In genomic region chr15:78403301-78403741, GRCm38 (mm10) we compare ENCODE assay signal across 9 mouse cellular contexts. TPM values are rescaled to one million over a fixed set of nuclear protein-coding genes. Genes with fewer than 3 reads are reported as not detected.
DNase-seq lines count a peak whose midpoint lies in the region; ATAC-seq and TF ChIP-seq lines count a peak whose summit lies in the region.
"Had no signal": no experiment of that assay in that cellular context is flagged by ENCODE, and none has a peak within 500 bp of the region (broad histone marks: within the 10 kb centered on the region; RNA-seq: fewer than 3 reads in every experiment).

No protein-coding gene starts in this region.

- WGBS in intestine, postnatal 0 days = 21% methylated on average over 3 of the region's 3 CpGs
- 38% methylated on average over 3 of the region's 3 CpGs for WGBS in lung, embryonic 15.5 days

- H3K27me3 ChIP-seq in intestine, postnatal 0 days (replicated peaks; ENCODE audit: control insufficient read depth, insufficient read depth, low read length) = 0 out of 2 replicates have a peak, but pooled peaks cover under 1% of the 10 kb centered on the region
- no peaks in the 10 kb centered on the region for H3K27me3 ChIP-seq in lung, embryonic 15.5 days

- H3K9ac ChIP-seq in intestine, postnatal 0 days (ENCODE audit: low read depth, low read length) = no peak overlapping the region
- 0 out of 2 replicates have a peak overlapping the region, but pooled peaks have one; percentile 13 for H3K9ac ChIP-seq in lung, embryonic 15.5 days

- no peak for ATAC-seq in intestine, postnatal 0 days
- ATAC-seq in lung, embryonic 15.5 days (ENCODE audit: borderline replicate concordance, extremely low read depth, low FRiP score, low TSS enrichment) = no peak
- ATAC-seq in frontal cortex, adult (ENCODE audit: low TSS enrichment) = no peak

- H3K36me3 ChIP-seq in intestine, postnatal 0 days (ENCODE audit: control insufficient read depth, insufficient read depth) = no peaks in the 10 kb centered on the region
- H3K36me3 ChIP-seq in lung, embryonic 15.5 days = 0 out of 2 replicates have a peak, but pooled peaks cover 4% of the 10 kb centered on the region

- peak overlapping the region; percentile 98 for H3K27ac ChIP-seq in layer of hippocampus, adult 2 months
- H3K27ac ChIP-seq in intestine, postnatal 0 days (ENCODE audit: low read depth, low read length) = no peak overlapping the region
- H3K27ac ChIP-seq in lung, embryonic 15.5 days = peak overlapping the region; percentile 99

- TF ChIP-seq CTCF in layer of hippocampus, adult 2 months (conservative IDR thresholded peaks at IDR 0.05) = no peak
- TF ChIP-seq CTCF in intestine, postnatal 0 days (IDR thresholded peaks at IDR 0.05; ENCODE audit: low read depth) = no peak

- DNase-seq in layer of hippocampus, adult 2 months (ENCODE audit: low spot score in 2 of 2) = no peak
- no peak for DNase-seq in layer of hippocampus, postnatal 14 days (ENCODE audit: low spot score in 2 of 2)
- DNase-seq in adrenal gland, postnatal 10 days = peak; percentile 85
- no peak for DNase-seq in right cerebral cortex, adult 2 months (ENCODE audit: low spot score in 2 of 2)
- DNase-seq in gastrocnemius, adult 8-10 months (ENCODE audit: low spot score in 2 of 2) = no peak

- no peaks in the 10 kb centered on the region for H3K9me3 ChIP-seq in intestine, postnatal 0 days (ENCODE audit: control insufficient read depth)
- no peaks in the 10 kb centered on the region for H3K9me3 ChIP-seq in lung, embryonic 15.5 days

- H3K4me2 ChIP-seq in intestine, postnatal 0 days (replicated peaks; ENCODE audit: low read depth) = peak overlapping the region; percentile 28
- peak overlapping the region; percentile 89 for H3K4me2 ChIP-seq in lung, embryonic 15.5 days

- H3K4me3 ChIP-seq in layer of hippocampus, adult 2 months = peak overlapping the region; percentile 33; the same call in 1 of the 2 replicates
- H3K4me3 ChIP-seq in intestine, postnatal 0 days (ENCODE audit: low read depth, low read length) = no peak overlapping the region
- H3K4me3 ChIP-seq in lung, embryonic 15.5 days = peak overlapping the region; percentile 69

- peaks cover 8% of the 10 kb centered on the region for H3K4me1 ChIP-seq in intestine, postnatal 0 days (replicated peaks; ENCODE audit: control insufficient read depth, insufficient read depth, low read length)
- H3K4me1 ChIP-seq in lung, embryonic 15.5 days = peaks cover 57% of the 10 kb centered on the region

RNA-seq across cellular contexts. Expression of gene Tst, which starts 2.4 kb away (rescaled TPM):
- 10 to 100 TPM; 35.6 to 40.3 TPM for total RNA-seq in layer of hippocampus, adult 2 months (2021)
- total RNA-seq in layer of hippocampus, postnatal 14 days (2021) = 10 to 100 TPM; 35.4 to 45.6 TPM
- 100 to 1,000 TPM; 179 to 204 TPM for total RNA-seq in adrenal gland, postnatal 10 days (2021)
- 36.7 and 48.3 TPM in 2 replicates for polyA plus RNA-seq in intestine, postnatal 0 days (2015; fragmentation: Nextera tagmentation; extraction: Ambion mirVana)
- polyA plus RNA-seq in lung, embryonic 15.5 days (2015; fragmentation: Nextera tagmentation; extraction: Ambion mirVana) = 81.1 and 88.7 TPM in 2 replicates
- total RNA-seq in gastrocnemius, adult 8-10 months (2022) = 10 to 100 TPM; 19.1 to 25.8 (median 22.3) TPM

RNA-seq across cellular contexts. Expression of gene Mpst, which starts 2.9 kb away (rescaled TPM):
- total RNA-seq in layer of hippocampus, adult 2 months (2021) = 10 to 100 TPM; 29.5 to 31.8 TPM
- 10 to 100 TPM; 39.5 to 41.9 TPM for total RNA-seq in layer of hippocampus, postnatal 14 days (2021)
- 10 to 100 TPM; 49.1 to 52.0 TPM for total RNA-seq in adrenal gland, postnatal 10 days (2021)
- 2.8 and 3.2 TPM in 2 replicates for polyA plus RNA-seq in intestine, postnatal 0 days (2015; fragmentation: Nextera tagmentation; extraction: Ambion mirVana)
- polyA plus RNA-seq in lung, embryonic 15.5 days (2015; fragmentation: Nextera tagmentation; extraction: Ambion mirVana) = 3.3 and 4.1 TPM in 2 replicates
- total RNA-seq in gastrocnemius, adult 8-10 months (2022) = 10 to 100 TPM; 58.9 to 65.3 (median 59.7) TPM

RNA-seq across cellular contexts. Expression of gene Tex33, which starts 7.6 kb away (rescaled TPM):
- total RNA-seq in layer of hippocampus, adult 2 months (2021) = not detected
- under 1 TPM in 1 of 2 experiments, not detected in 1; 0.43 TPM for total RNA-seq in layer of hippocampus, postnatal 14 days (2021)
- not detected for total RNA-seq in adrenal gland, postnatal 10 days (2021)
- polyA plus RNA-seq in intestine, postnatal 0 days (2015; fragmentation: Nextera tagmentation; extraction: Ambion mirVana) = not detected in 2 replicates
- not detected in 2 replicates for polyA plus RNA-seq in lung, embryonic 15.5 days (2015; fragmentation: Nextera tagmentation; extraction: Ambion mirVana)
- total RNA-seq in gastrocnemius, adult 8-10 months (2022) = not detected
- polyA plus RNA-seq: large intestine, adult 2 months had no signal

RNA-seq across cellular contexts. Expression of gene Kctd17, which starts 25.0 kb away (rescaled TPM):
- 100 to 1,000 TPM; 263 to 271 TPM for total RNA-seq in layer of hippocampus, adult 2 months (2021)
- 100 to 1,000 TPM; 254 to 262 TPM for total RNA-seq in layer of hippocampus, postnatal 14 days (2021)
- 10 to 100 TPM; 85.2 to 94.8 TPM for total RNA-seq in adrenal gland, postnatal 10 days (2021)
- 18.6 and 20.1 TPM in 2 replicates for polyA plus RNA-seq in intestine, postnatal 0 days (2015; fragmentation: Nextera tagmentation; extraction: Ambion mirVana)
- 46.9 and 49.5 TPM in 2 replicates for polyA plus RNA-seq in lung, embryonic 15.5 days (2015; fragmentation: Nextera tagmentation; extraction: Ambion mirVana)
- total RNA-seq in gastrocnemius, adult 8-10 months (2022) = 10 to 100 TPM in 1 of 4 experiments, 1 to 10 TPM in 3; 5.9 to 10.3 (median 8.2) TPM
